Mouse (Mus musculus) activated CD4-positive, CD25-positive, alpha-beta regulatory T cell, adult 4 months (primary cell): Measurements from ENCODE around the gene Gab2. TPM values are rescaled to one million over a fixed set of nuclear protein-coding genes. Genes with fewer than 3 reads are reported as not detected.
"Not testable (repeated sequence)": the region's sequence is repeated elsewhere in the genome, so short reads cannot be mapped to it uniquely, and the experiment has no call there.

Experiments used
- ATAC-seq: one replicate; pipeline ENCODE4 v1.8.0; 2017
- polyA plus RNA-seq, 2 experiments: library from polyadenylated mRNA; unstranded; fragments of 100-300 nt; shearing (Covaris generic); gene quantifications; one replicate each; pipeline ENCODE4 v1.2.1; 2017

The Gab2 gene
- polyA plus RNA-seq, 2 experiments from 2014 or later: 0.11 TPM; not detected in 1

DNA sequence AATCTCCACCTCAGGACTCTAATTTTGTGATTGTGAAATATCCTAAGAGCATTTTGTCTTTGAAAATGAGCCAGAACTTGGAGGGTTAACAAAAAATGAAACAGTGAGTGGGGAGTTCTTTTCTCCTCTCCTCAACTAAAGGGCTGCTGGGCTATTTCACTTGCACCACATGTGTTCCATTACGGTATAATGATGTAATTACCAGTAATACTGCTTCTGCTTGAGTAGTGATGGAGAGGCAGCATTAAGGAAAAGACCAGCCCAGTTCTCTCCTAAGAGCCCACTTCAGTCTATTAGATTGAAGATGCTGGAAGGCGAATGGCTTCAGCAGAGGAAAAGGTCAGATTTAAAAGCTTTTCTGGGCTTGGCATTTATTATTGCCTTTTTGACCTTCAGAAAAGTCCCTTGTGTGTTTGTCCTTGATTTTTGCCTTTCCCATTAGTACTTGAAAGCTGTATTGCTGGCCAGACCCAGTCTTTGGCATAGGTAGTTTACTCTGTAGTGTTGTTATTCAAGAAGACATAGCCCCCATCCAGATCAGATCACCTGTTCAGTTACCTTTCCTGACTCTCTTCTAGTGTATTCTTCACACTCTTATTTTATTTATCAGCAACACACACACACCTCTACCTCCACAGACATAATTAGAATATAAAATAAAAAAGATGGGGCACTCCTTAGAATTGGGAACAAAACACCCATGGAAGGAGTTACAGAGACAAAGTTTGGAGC is 69.9 kb downstream of the Gab2 start:
- no peak for ATAC-seq

GRCm38 (mm10) chr7:97154756-97155487 is 73.5 kb downstream of the Gab2 start:
- no peak for ATAC-seq

DNA sequence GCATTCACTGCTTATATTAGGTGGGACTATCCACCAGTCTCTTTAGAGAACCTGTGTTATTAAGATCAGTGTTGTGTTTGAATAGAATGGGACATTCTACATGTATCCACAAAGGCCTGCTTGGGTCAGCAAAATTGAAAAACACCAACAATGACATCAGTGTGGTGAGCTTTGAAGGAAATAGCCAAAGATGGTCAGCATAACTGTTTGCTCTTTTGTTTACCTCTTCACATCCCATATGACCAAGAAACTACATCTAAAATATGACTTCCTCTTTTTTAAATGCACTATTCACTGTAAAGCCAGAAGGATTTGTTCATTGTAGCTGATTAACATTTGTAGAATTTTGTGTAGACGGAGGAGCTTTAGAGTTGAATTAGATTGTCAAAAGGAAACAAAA is 82.9 kb downstream of the Gab2 start:
- ATAC-seq: no peak

DNA sequence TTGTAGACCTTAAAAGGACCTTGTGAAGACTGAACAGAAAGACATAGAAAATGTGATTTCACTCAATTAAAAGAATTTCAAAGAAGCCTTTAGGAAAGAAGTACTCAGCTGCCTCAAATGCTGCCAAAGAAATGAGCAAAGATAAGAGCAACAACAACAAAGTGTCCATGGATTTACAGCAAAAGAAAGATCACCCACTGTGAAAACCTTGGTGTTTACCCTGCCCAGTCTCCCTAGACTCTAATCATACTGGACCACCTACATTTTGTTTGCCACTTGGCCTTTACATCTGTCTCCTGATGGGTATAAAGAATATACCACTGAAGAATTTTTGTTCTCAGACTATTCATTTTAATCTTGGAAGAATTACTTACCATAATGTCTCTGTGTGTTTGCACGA is 89.7 kb downstream of the Gab2 start:
- ATAC-seq: no peak

GRCm38 (mm10) chr7:97171719-97172118 is 90.3 kb downstream of the Gab2 start:
- ATAC-seq: no peak

DNA sequence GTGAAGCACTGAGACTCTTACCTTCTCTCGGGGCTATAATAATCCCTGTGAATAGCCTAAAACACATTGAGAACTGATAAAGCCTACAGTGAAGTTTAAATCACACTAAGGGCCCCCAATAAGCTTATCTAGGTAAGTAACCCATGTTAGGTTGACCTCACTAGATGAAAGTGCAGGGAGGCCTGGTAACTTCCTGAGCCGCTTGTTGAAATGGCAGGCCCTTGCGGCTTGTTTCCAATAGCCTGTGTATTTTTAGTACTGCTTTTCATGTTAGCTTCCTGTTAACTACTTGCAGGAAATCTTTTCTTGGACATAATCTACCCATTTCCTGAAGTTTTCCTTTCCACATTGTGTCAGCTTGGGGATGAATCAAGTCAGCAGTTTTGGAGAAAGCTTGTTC is 90.7 kb downstream of the Gab2 start:
- no peak for ATAC-seq

GRCm38 (mm10) chr7:97181931-97182330 is 100.5 kb downstream of the Gab2 start:
- no peak for ATAC-seq

- no peak for ATAC-seq
Observed at GRCm38 (mm10) chr7:97183426-97183825, 102.0 kb downstream of the Gab2 start.

DNA sequence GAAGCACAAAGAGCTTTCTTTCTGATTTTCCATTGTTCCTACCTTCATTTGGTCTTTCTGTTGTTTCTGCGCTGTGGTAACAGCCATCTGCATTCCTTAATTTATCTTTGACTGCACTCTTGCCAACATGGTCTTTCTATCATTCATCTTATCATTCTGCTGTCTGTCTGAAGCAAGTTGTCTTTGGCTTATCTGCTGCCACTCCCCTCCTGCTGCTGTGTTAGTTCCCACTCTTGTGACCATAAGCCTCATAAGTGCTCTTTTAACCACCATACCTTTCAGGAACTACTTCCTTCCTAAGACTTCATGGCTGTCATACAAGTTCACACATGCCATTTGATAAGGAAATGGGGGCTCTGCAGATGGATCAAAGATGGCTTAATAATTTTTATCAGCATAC is 102.6 kb downstream of the Gab2 start:
- no peak for ATAC-seq

DNA sequence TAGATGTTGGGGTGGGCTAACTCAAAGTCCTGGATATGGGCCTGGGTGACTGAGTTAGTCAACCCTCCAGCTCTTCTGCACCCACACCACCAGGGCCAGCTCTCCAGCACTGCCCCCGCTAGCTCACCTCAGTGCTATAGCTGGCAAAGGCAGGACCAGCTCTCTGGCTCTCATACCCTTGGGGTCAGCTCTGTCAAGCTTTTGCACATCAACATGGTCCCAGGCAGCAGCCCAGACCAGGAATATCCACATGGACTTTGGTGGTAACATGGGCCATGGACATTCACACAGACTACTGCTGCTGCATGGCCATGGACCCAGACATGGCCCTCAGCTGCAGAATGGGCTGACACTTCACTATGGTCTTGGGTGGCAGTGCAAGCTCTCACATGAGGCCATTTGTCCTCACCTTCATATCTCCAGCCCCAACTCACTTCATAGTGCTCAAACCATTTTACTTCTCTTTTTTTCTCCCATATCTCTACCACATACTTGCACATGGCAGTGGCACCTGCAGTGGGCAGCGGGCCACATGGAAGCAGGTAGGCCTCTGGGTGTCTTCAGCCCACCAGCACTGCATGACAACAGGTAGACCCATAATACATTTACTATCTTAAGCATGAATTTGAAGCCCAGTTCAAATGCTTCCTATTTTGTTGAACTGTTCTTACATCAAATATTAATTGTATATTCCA is 106.1 kb downstream of the Gab2 start:
- no peak for ATAC-seq

DNA sequence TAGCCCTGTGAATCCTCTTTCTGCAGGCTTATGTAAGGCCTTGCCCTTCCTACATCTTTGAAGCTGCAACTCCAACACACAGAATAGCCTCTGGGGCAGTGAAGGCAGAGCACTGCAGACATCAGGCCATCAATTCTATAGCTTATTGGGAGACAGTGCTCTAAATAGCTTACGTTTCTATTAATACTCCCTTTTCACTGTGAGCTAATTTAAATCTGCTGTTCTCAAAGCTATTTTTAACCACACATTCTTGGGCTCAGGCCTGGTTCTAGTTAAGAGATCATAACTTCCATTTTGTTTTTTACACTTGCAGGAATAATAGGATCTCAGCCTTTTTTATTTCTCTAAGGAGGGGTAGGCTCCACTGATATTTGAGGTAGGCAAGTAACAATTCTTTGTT is 107.7 kb downstream of the Gab2 start:
- ATAC-seq: no peak

DNA sequence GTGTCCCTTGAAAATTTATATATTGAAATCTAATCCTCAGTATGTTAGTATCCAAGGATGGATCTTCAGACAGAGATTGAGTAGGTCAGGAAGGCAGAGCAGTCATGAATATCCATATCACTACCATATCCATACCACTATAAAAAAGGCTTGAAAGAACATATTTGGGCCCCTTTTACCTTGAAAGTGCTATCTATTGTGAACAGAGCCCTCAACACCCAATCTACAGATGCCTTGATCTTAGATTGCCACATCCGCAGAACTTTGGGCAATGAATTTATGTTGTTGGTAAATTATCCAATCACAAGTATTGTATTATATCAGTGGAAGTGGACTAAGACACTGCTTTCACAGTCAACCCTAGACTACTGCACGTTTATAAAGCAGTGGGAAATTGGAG is 122.5 kb downstream of the Gab2 start:
- ATAC-seq: no peak

DNA sequence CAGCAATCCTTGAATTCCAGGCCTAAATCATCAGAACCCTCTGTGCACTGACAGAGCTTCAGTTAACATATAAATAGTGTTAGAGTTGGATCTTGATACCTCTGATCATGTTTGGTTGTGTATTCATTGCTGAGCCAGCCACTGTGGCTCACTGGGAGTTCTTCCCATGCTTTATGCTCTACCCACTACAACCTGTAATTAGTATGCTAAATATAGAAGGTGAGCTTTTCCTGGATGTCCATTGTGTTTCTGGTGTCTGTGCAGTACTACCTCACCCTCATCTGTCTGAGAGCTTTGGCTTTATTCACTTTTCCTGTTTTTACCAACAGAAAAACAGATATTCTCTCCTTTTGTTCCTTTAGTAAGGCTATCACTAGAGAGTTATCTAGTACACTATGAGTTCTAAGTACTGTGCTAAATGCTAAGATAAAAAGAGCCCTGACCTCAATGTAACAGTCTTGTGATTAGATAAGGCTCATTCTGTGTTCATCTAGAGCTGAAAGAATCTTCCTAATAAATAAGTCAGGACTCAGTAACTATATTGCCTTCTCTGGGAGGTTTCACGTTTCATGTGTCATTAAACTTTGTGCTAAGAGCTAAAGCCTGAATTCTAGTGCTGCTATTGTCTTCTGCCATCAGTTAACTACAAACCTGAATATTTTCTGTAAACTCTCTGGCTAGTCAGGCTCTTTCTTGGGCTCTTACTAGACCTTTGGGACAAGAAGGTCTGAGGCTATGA is 127.6 kb downstream of the Gab2 start:
- no peak for ATAC-seq

- no peak for ATAC-seq
Observed at GRCm38 (mm10) chr7:97210064-97210685, 128.8 kb downstream of the Gab2 start.

DNA sequence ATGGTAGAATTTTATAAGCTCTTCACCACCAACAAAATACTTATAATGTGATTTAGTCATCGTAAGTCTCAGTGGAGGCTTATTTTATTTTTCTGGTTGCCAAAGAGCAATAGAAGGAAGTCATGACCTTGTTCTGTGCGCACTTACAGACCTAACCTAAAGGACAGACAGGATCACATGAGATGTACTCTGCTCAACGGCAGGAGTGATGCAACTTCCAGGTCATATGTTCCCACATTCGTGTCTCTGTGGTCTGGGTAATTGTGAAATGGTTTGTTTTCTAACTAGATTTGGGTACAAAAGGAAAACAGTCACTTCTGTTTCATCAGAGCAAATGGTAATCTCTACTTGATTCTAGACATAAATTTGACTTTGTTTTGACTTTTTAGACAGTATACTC is 129.7 kb downstream of the Gab2 start:
- ATAC-seq: no peak

GRCm38 (mm10) chr7:97223836-97224235 is 142.4 kb downstream of the Gab2 start:
- no peak for ATAC-seq

DNA sequence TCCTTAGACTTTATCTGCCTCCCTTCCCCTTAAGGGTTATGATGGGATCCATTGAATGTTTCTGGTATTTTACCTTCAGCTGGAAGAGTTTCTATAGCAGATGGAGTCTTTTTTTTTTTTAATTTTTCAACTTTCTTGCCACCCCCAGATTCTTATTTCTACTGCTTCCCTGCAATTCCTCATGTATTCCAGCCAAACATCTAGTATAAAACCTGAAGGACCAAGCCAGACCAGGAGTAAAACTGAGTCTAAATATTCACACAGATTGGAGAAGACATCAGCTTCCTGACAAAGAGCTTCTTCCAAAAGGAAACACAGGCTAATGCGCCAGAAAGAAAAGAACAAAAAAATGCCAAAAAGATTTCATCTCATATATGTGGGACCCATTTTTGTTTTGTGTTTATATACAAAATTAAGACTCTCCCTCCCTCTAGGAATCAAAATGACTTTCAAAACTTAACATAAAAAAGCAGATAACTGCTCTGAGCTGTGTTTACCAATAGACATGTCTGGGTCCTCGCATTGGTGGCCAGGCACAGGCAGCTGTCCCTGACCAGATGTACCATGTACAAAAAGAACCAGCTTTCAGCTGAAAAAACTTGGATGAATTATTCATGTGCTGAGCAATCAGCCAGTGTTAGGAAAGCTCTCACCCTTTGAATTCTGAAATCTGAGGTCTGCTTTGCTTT is 164.0 kb downstream of the Gab2 start:
- no peak for ATAC-seq

DNA sequence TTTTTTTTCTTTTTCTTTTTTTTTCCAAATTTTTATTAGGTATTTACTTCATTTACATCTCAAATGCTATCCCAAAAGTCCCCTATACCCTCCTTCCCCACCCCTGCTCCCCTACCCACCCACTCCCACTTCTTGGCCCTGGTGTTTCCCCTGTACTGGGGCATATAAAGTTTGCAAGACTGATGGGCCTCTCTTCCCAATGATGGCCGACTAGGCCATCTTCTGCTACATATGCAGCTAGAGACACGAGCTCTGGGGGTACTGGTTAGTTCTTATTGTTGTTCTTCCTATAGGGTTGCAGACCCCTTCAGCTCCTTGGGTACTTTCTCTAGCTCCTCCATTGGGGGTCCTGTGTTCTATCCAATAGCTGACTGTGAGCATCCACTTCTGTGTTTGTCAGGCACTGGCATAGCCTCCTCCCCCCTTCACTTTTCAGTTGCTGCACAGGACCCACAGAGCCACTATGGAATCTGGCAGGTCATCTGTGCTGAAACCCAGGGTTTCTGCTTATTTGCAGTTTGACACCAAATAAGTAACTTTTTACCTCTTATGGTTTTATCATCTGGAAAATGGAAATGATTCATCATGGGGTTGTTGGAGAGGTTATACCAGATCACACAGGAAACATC is 164.7 kb downstream of the Gab2 start:
- not testable (repeated sequence) for ATAC-seq

DNA sequence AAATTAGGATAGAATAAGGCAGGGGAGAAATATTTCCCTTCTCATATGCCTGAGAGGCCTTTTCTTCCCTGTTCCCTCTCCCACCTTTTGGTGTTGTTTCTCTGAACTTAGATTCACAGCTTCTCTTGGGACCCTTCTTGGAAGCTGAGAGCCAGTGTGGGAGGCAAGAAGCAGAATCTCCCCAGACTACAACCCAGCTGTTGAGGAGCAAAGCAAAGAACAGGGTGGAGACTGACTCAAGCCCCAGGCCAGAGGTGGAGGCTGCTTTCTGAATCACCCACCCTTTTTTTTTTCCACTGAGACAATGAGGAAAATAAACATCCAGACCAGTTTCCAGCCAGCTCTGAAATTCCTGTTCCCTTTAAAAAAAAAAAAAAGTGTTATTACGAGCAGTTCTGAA is 166.3 kb downstream of the Gab2 start:
- no peak for ATAC-seq

GRCm38 (mm10) chr7:97248136-97248535 is 166.8 kb downstream of the Gab2 start:
- no peak for ATAC-seq

DNA sequence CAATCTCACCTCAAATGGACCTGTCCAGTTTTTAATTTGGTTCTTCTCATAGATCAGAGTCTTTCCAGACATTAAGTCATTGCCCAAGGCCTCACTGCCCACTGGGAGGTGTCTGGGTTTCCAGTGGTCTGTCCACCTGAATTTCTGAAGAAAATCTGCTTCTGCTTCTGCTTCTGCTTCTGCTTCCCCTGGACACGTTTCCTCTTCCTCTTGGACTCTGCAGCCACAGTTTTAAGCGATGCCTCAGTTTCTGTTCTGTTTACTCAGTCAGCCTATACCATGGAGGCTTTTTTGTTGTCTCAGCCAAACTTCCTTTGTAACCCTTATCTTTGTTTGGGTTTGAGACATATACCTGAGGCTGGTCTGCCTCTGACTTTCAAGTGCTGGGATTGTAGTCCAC is 170.3 kb downstream of the Gab2 start:
- no peak for ATAC-seq
